Mouse (Mus musculus) C2C12 (cell line): ENCODE measurements around the gene Il13ra1. TPM values are rescaled to one million over a fixed set of nuclear protein-coding genes. Genes with fewer than 3 reads are reported as not detected.

ENCODE experiments used
- H3K27me3 ChIP-seq: one replicate; pipeline ENCODE4 v1.6.1; 2011; ENCODE audit not compliant: control insufficient read depth, insufficient read depth, insufficient read length
- H3K36me3 ChIP-seq: one replicate; pipeline ENCODE4 v1.6.1; 2011; ENCODE audit not compliant: control insufficient read depth, insufficient read depth
- H3K4me3 ChIP-seq: one replicate; pipeline ENCODE4 v1.5.1; 2011; ENCODE audit warnings: mild to moderate bottlenecking, control low read depth; ENCODE audit not compliant: poor library complexity, insufficient read depth, severe bottlenecking
- H3K79me2 ChIP-seq: one replicate; pipeline ENCODE4 v1.6.1; 2011; ENCODE audit not compliant: control insufficient read depth, insufficient read depth
- H3K79me3 ChIP-seq: one replicate; pipeline ENCODE4 v1.6.1; 2011; ENCODE audit warnings: low read depth, control low read depth
- H3ac ChIP-seq: one replicate; pipeline ENCODE3; 2011; ENCODE audit warnings: low read depth; ENCODE audit not compliant: control insufficient read depth, insufficient read length
- CEBPB ChIP-seq: IDR thresholded peaks from one replicate; pipeline ENCODE4 v1.6.1; 2011; ENCODE audit warnings: low read depth, mild to moderate bottlenecking, control low read depth, moderate library complexity
- CTCF ChIP-seq: IDR thresholded peaks from one replicate; pipeline ENCODE4 v1.5.1; 2011; ENCODE audit not compliant: control insufficient read depth, insufficient read depth, insufficient read length
- FOSL1 ChIP-seq: IDR thresholded peaks from one replicate; pipeline ENCODE4 v1.8.0; 2011; ENCODE audit warnings: mild to moderate bottlenecking, low read length; ENCODE audit not compliant: poor library complexity, insufficient read depth, severe bottlenecking
- MAX ChIP-seq: IDR thresholded peaks from one replicate; pipeline ENCODE4 v1.6.1; 2011; ENCODE audit warnings: mild to moderate bottlenecking, control low read depth
- MYOD1 ChIP-seq: IDR thresholded peaks from one replicate; pipeline ENCODE4 v1.6.1; 2011; ENCODE audit warnings: low read depth; ENCODE audit not compliant: control insufficient read depth, insufficient read length
- MYOG ChIP-seq: IDR thresholded peaks from one replicate; pipeline ENCODE4 v1.6.1; 2011; ENCODE audit not compliant: control insufficient read depth, insufficient read length; ENCODE audit errors: extremely low read depth
- USF1 ChIP-seq: IDR thresholded peaks from one replicate; pipeline ENCODE4 v1.6.1; 2011; ENCODE audit warnings: low read depth, mild to moderate bottlenecking, control low read depth, moderate library complexity
- polyA plus RNA-seq: library from polyadenylated mRNA; unstranded; fragments of >200 nt; fragmentation: generic; extraction: Trizol; gene quantifications from one replicate; pipeline ENCODE4 v1.2.1, GENCODE M21; 2012; ENCODE audit warnings: missing spikeins

The Il13ra1 gene
- polyA plus RNA-seq, 1 experiment: 6.3 TPM

DNA sequence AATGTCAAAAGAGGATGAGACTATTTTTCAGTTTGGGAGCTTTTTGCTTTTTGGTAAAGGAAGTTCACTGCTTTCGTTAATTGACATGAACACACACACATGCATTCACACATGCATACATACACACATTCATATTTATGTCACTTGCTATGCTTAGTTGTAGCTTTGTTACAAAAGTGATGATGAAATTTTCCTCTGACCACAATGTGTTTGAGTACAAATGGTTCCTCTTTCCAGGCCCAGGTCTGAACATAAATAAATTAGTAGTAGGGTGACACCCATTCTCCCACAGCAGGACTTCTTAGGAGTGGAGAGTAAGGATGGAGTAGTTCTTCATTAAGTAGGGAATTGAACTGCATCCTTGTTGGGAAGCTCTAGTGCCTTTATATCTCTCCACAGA is 11.0 kb upstream of the Il13ra1 start:
- no peak for TF ChIP-seq FOSL1
- no peak for TF ChIP-seq USF1
- no peak for TF ChIP-seq MAX
- no peak for TF ChIP-seq MYOD1
- TF ChIP-seq MYOG: no peak
- no peak for TF ChIP-seq CEBPB
- TF ChIP-seq CTCF: no peak
- Histone ChIP-seq H3ac (no peak overlapping the region), H3K79me2 (no peaks in the 10 kb centered on the region), H3K4me3 (no peak overlapping the region), H3K79me3 (no peaks in the 10 kb centered on the region), H3K27me3 (no peaks in the 10 kb centered on the region), H3K36me3 (no peaks in the 10 kb centered on the region)

GRCm38 (mm10) chrX:36101318-36101717 is 10.6 kb upstream of the Il13ra1 start:
- no peaks in the 10 kb centered on the region for H3K36me3 ChIP-seq
- no peaks in the 10 kb centered on the region for H3K79me2 ChIP-seq
- no peak for TF ChIP-seq USF1
- no peaks in the 10 kb centered on the region for H3K79me3 ChIP-seq
- H3K27me3 ChIP-seq: no peaks in the 10 kb centered on the region
- no peak overlapping the region for H3ac ChIP-seq
- no peak overlapping the region for H3K4me3 ChIP-seq

- H3K27me3 ChIP-seq: no peaks in the 10 kb centered on the region
- H3ac ChIP-seq: no peak overlapping the region
- peaks cover 1% of the 10 kb centered on the region for H3K79me3 ChIP-seq
- no peak overlapping the region for H3K4me3 ChIP-seq
- H3K79me2 ChIP-seq: no peaks in the 10 kb centered on the region
- no peak for TF ChIP-seq CEBPB
- TF ChIP-seq MAX: no peak
- TF ChIP-seq FOSL1: no peak
- TF ChIP-seq CTCF: no peak
- TF ChIP-seq USF1: no peak
- TF ChIP-seq MYOG: no peak
- no peak for TF ChIP-seq MYOD1
- no peaks in the 10 kb centered on the region for H3K36me3 ChIP-seq
Observed at GRCm38 (mm10) chrX:36108601-36109000, 3.3 kb upstream of the Il13ra1 start.

DNA sequence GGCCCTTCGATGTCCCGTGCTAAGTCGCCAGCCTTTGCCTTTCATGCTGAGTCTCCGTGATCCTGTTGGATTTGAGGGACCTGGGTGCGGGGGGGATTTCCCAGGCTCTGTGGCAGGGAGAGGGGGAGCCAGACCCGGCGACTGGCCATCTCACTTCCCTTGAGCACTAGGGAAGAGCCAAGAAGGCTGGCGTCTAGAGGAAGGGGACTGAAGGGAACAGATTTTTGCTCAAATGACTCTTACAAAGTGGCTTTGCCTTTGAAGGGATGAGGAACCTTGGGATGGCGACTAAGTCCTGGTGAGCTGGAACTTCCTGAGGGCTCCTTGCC is 476 bp downstream of the Il13ra1 start:
- Histone ChIP-seq H3K4me3 (peak overlapping the region; percentile 26), H3ac (peak overlapping the region; percentile 90), H3K79me3 (peaks cover 1% of the 10 kb centered on the region), H3K79me2 (no peaks in the 10 kb centered on the region), H3K27me3 (no peaks in the 10 kb centered on the region), H3K36me3 (no peaks in the 10 kb centered on the region)
- TF ChIP-seq USF1: no peak
- no peak for TF ChIP-seq MYOG
- TF ChIP-seq CEBPB: no peak
- no peak for TF ChIP-seq FOSL1
- TF ChIP-seq CTCF: no peak

- peaks cover 1% of the 10 kb centered on the region for H3K79me3 ChIP-seq
- H3K36me3 ChIP-seq: no peaks in the 10 kb centered on the region
- no peak overlapping the region for H3ac ChIP-seq
- H3K79me2 ChIP-seq: no peaks in the 10 kb centered on the region
- no peaks in the 10 kb centered on the region for H3K27me3 ChIP-seq
- no peak overlapping the region for H3K4me3 ChIP-seq
- TF ChIP-seq USF1: no peak
- TF ChIP-seq FOSL1: no peak
- TF ChIP-seq MYOG: no peak
- TF ChIP-seq MAX: no peak
- TF ChIP-seq MYOD1: no peak
Observed at GRCm38 (mm10) chrX:36115171-36115570, 3.3 kb downstream of the Il13ra1 start.

- TF ChIP-seq MYOG (no peak), MAX (no peak), FOSL1 (no peak), MYOD1 (no peak), USF1 (no peak), CEBPB (no peak), CTCF (no peak)
- Histone ChIP-seq H3ac (no peak overlapping the region), H3K36me3 (no peaks in the 10 kb centered on the region), H3K27me3 (no peaks in the 10 kb centered on the region), H3K79me3 (no peaks in the 10 kb centered on the region), H3K79me2 (no peaks in the 10 kb centered on the region), H3K4me3 (no peak overlapping the region)
Observed at GRCm38 (mm10) chrX:36129037-36129770, 17.3 kb downstream of the Il13ra1 start.
